Mouse (Mus musculus) cerebellum, adult (tissue): ENCODE results near the gene Gramd1a.
A peak's percentile ranks its signal among the peaks of the same experiment; 100 is the strongest.

Experiments
- ATAC-seq: cut with Nextera tagmentation; 2 replicates; pipeline ENCODE4 v1.9.2; 2017; ENCODE audit warnings: mild to moderate bottlenecking, moderate library complexity, mixed read lengths; ENCODE audit not compliant: insufficient number of reproducible peaks, low FRiP score, low TSS enrichment

The Gramd1a gene

DNA sequence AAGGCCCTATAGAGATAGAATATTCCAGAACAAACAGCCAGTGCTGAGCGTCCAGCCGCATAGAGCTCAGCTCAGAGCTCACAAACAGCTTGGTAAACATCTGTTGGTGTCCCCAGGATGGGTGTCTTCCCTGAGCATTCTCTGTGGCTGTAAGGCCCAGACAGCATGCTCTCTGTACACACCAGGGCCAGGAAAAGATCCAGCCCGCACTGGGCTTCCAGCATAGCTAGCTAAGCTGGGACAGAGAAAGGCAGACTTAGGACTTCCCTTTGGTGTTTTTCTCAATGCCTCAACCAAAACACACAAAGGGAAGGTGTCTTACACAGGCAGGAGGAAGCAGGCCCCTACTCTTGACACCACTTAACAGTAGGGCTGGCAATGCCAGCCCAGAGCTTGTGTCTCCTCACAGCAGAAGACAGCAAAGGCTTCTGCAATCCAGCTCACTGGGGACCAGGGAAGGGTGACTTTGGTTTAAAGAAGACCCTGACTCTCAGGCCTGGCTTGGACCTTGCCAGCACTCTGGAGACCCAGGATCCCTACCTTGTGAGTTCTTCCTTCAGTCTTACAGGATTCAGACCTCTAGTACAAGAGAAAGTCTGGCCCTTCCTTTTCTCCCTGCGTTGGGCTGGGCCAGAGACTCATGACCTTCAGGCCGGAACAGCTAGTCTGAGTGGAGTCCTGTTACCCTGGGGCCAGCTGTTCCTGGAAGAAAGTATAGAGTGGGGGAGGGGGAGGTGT, at the start of gene Gramd1a:
Gene Gramd1a (minus strand): TSS at position 601 of the 738 bp plus-strand sequence.
- ATAC-seq, result no peak

- ATAC-seq, result no peak
These were observed 40.1 kb upstream of the Gramd1a start for GRCm38 (mm10) chr7:31195591-31196307.

DNA sequence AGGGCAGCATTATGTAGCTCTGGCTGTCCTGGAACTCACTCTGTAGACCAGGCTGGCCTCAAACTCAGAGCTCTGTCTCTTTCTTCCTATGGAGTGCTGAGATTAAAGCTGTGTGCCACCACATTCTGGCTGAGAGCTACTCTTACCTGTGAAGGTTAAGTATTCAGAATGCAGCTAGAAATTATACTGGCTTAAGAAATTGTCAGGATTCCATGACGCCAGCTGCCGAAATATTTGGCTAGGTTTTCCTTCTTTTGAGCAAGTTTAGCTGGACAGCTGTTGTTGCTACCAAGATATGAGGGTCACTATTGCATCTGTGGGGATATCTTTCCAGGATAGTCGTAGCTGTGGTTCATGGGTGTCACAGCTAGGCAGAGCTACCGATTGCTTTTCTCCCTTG, 29.0 kb upstream of the Gramd1a start:
- no peak for ATAC-seq

- no peak for ATAC-seq
These were observed 27.2 kb upstream of the Gramd1a start for GRCm38 (mm10) chr7:31182863-31183262.

DNA sequence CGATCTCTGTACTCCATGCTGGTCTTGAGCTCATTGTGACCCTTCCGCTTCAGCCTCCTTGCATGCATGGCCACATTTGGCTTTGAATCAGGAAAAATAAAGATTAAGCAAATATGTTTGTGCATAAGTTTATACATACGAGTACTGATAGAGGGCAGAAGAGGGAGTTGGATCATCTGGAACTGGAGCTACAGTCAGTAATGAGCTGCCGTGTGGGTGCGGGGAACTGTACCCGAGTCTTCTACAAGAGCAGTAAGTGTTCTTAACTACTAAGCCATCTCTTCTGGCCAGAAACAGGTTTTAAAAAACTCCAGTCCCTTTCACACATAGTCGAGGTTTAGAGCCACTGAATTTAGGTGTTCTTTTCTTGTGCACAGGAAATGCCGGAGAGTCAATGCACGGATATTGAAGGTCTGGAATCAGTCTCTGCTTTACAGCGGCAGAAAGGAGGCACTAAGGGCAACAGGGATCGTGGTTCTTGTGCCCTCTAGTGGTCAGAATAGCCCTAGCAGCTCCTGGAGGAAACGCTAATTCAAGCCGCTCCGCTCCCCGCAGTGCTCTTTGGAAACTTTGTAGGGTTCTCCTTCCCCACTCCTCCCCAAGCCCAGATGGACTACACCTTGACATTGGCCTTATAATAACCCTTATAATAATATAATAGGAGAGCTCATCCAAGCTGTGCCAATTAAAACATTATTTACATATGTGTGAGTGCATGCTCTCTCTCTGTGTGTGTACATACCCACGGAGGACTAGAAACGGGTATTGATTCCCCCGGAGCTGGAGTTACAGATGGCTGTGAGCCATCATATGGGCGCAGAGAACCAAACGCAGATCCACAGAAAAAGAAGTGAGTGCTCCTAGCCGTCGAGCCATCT, 21.4 kb upstream of the Gramd1a start:
- ATAC-seq, result peak; percentile 68; the same call in 1 of the 2 replicates

DNA sequence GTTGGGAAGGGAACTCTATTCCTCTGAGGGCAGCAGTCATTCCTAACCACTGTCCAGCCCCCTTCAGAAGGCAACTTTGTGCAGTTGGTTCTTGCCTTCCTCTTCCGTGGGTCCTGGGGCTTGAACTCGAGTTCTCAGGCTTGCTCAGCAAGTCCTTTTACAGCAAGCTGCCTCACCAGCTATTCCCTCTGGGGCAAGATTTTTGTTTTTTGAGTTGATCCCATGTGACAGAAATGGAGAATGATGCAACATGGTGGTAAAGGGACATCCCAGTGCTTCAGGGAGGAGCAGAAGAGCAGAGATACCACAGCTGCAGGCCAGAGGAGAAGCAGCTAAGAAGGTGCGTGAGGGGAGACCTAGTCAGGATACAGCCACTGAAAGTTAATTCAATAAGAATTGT, 19.4 kb upstream of the Gramd1a start:
- ATAC-seq, result no peak

GRCm38 (mm10) chr7:31174466-31174865, 18.8 kb upstream of the Gramd1a start:
- ATAC-seq, result no peak

- no peak for ATAC-seq
These were observed 16.5 kb upstream of the Gramd1a start for GRCm38 (mm10) chr7:31172238-31172637.

- no peak for ATAC-seq
These were observed 14.8 kb upstream of the Gramd1a start for GRCm38 (mm10) chr7:31170520-31170919.

- no peak for ATAC-seq
These were observed 12.7 kb upstream of the Gramd1a start for GRCm38 (mm10) chr7:31168412-31168811.

- no peak for ATAC-seq
These were observed 9.1 kb upstream of the Gramd1a start for GRCm38 (mm10) chr7:31164748-31165147.

DNA sequence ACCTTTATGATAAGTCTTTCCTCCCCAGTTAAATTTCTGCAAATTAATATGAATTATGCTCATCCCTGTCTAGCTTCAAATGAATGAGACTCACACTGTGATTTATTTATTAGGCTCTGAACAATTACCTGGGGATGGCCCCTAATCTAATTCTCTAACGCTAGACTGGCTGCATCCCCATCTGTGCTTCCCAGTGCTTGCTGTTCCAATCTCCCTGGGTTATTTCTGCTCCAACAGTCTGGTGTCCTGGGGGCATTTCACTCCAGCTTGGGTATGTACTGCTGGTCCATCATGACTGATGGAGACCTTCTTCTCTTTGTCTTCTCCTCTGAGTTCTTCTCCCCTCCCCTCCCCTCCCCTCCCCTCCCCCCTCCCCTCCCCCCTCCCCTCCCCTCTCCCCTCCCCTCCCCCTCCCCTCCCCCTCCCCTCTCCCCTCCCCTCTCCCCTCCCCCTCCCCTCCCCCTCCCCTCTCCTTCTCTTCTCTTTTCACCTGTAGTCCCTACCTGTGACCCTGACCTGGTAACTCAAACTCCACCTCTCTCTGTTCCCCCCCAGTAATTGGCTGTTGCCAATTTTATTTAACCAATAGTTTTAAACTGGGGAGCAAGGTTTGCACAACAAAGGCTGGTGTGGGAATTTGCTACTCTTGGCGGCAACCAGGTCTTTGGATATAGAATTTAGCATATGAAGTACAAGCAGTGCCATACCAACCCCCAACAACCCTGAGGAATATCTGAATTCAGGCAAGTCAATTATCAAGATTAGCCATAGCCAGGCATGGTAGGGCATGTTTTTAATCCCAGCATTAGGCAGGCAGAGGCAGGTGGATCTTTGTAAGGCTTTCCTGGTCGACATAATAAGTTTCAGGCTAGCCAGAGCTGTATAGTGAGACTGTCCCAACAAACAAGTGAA, 8.2 kb upstream of the Gramd1a start:
- ATAC-seq, result no peak

DNA sequence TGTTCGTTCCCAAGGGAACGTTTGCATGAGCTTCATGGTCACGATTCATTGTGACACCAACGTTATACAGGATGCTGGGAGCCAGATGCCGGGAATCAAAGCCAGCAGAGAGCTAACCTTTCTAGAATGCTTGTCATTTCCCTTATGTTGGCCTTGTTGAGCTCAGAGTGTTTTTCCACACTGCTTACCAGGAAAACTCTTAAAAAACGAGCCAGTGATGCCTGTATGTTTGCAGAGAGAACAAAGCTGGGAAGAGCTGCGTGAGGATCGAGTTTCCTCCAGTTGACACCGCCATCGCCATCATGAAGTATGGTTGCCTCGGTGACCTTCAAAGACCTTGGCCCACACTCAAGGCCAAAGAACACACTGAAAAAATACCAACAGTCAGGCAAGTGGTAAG, 6.6 kb upstream of the Gramd1a start:
- no peak for ATAC-seq

GRCm38 (mm10) chr7:31161831-31162230, 6.1 kb upstream of the Gramd1a start:
- ATAC-seq, result no peak

DNA sequence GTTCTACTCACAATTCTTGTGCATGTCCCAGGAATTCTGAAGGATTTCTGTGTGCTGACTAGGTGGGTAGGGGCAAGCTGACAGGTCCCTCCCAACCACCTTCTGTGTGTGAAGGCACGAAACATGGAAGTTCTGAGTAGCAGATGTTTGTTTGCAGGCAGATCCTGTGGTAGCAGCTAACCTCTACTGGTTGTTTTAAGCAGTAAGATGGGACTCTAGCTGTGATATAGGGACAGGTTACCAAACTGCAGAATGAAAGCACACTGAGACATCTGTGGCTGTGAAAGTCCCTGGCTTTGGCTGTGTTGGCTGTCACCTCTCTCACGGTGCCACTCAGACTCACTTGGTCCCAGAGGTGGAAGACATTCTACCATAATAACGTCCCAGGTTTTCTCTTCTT, 5.5 kb upstream of the Gramd1a start:
- no peak for ATAC-seq

DNA sequence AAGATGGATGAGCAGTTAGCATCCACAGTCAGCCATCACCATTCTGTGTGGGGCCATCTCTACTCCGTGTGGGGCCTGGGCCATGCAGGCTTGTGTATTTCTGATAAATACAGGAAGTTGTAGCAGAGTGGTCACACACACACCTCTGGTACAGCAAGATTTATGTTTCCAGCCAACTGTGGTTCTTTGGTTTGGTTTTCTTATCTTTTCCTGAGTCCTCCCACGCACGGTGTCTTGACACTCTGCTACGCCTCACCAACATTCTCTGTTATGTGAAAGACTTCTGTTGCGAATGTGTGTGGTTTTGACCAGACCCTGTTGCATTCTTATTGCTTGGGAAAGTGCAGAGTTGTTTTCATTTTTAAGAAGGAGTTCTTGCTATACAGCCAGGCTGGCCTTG, 5.1 kb upstream of the Gramd1a start:
- ATAC-seq, result no peak

GRCm38 (mm10) chr7:31156034-31156928, 585 bp upstream of the Gramd1a start:
- no peak for ATAC-seq

- no peak for ATAC-seq
These were observed 2.0 kb downstream of the Gramd1a start for GRCm38 (mm10) chr7:31153536-31154320.
